Mouse (Mus musculus) embryonic facial prominence, embryonic 14.5 days (tissue): ENCODE results near the gene C3. TPM values are rescaled to one million over a fixed set of nuclear protein-coding genes. Genes with fewer than 3 reads are reported as not detected.

Experiments
- ATAC-seq: fragments of 200-750 bp; cut with Nextera tagmentation; 2 replicates; pipeline ENCODE4 v1.8.0; 2017; ENCODE audit warnings: low read depth, moderate number of reproducible peaks, moderate TSS enrichment
- DNase-seq: peaks from one replicate; pipeline ENCODE4 v3.0.0-alpha.2; 2015; ENCODE audit warnings: low spot score
- H3K27ac ChIP-seq: fragments of 300-500 bp; sonication (generic); replicated peaks from 2 replicates; pipeline ENCODE4 v1.5.1; 2014; ENCODE audit warnings: low read depth, mild to moderate bottlenecking, low read length, moderate library complexity
- H3K27me3 ChIP-seq: fragments of 300-500 bp; sonication (generic); replicated peaks from 2 replicates; pipeline ENCODE4 v1.6.1; 2014; ENCODE audit warnings: low read length; ENCODE audit not compliant: control insufficient read depth, insufficient read depth
- H3K36me3 ChIP-seq: fragments of 300-500 bp; sonication (generic); 2 replicates; pipeline ENCODE4 v1.6.1; 2014; ENCODE audit warnings: low read length, mixed read lengths; ENCODE audit not compliant: control insufficient read depth, insufficient read depth
- H3K4me1 ChIP-seq: fragments of 300-500 bp; sonication (generic); 2 replicates; pipeline ENCODE4 v1.6.1; 2014; ENCODE audit warnings: antibody characterized with exemption, low read length; ENCODE audit not compliant: control insufficient read depth, insufficient read depth
- H3K4me2 ChIP-seq: fragments of 300-500 bp; sonication (generic); 2 replicates; pipeline ENCODE4 v1.6.1; 2014; ENCODE audit warnings: low read depth, mild to moderate bottlenecking, low read length, moderate library complexity, mixed read lengths
- H3K4me3 ChIP-seq: fragments of 300-500 bp; sonication (generic); 2 replicates; pipeline ENCODE4 v1.5.1; 2014; ENCODE audit warnings: low read depth, mild to moderate bottlenecking, low read length
- H3K9ac ChIP-seq: fragments of 300-500 bp; sonication (generic); 2 replicates; pipeline ENCODE4 v1.6.1; 2014; ENCODE audit warnings: low read depth, mild to moderate bottlenecking, low read length, moderate library complexity, mixed read lengths
- H3K9me3 ChIP-seq: fragments of 300-500 bp; sonication (generic); 2 replicates; pipeline ENCODE4 v1.6.1; 2016; ENCODE audit warnings: low read length; ENCODE audit not compliant: control insufficient read depth
- WGBS: fragments of 180-500 bp; shearing (Covaris S2); extraction: QIAGEN DNeasy Blood & Tissue Kit; methylation state at CpG from one replicate; pipeline ENCODE4 v1.1.7; 2014; 5-methylcytosine and 5-hydroxymethylcytosine counted together
- polyA plus RNA-seq: library from polyadenylated mRNA; unstranded; fragments of >200 nt; fragmentation: Nextera tagmentation; extraction: Ambion mirVana; gene quantifications from 2 replicates; pipeline ENCODE4 v1.2.1, GENCODE M21; 2014

C3 gene
- polyA plus RNA-seq, 1 experiment from 2014 or later: 4.6 TPM

DNA sequence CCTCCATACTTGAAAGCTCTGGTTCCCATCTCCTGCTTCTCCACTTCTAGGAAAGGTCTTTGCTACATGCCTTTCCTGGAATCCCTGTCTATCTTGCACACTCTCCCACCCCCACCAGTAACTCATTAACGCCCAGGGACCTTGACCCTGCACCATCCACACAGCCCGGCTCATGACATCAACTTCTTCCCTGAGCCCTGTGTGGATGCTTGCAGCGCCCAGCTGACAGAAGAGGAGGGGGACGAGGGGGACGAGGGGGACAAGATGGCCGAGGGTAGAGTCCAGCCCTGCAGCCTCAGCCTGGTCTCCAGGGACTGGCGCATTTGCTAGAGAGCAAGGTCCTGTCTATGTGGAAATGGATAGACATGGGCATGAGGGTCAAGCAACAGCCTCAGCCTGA lies 5.1 kb upstream of the C3 start:
- no peak overlapping the region for H3K9ac ChIP-seq
- no peaks in the 10 kb centered on the region for H3K9me3 ChIP-seq
- WGBS: 52% methylated on average over 7 of the region's 7 CpGs
- no peak overlapping the region for H3K4me3 ChIP-seq
- DNase-seq (no peak), ATAC-seq (no peak)
- no peaks in the 10 kb centered on the region for H3K4me1 ChIP-seq
- H3K27ac ChIP-seq: no peak overlapping the region
- H3K4me2 ChIP-seq: no peak overlapping the region
- H3K36me3 ChIP-seq: peaks cover 33% of the 10 kb centered on the region; the same call in 1 of the 2 replicates
- no peaks in the 10 kb centered on the region for H3K27me3 ChIP-seq

DNA sequence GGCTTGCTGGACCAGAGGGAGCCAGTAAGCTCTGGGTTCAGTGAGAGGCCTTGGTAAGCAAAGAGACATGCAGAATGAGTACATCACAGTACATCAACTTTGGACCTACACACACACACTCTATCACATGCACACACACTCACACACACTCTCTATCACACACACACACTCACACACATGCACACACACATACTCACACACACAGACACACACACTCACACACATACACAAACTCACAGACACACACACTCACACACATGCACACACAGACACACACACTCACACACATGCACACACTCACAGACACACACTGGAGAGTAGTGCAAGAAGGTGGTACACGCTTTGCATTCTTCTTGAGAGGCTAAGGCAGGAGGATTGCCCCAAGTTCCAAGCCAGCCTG lies 4.3 kb upstream of the C3 start:
- no peak overlapping the region for H3K9ac ChIP-seq

DNA sequence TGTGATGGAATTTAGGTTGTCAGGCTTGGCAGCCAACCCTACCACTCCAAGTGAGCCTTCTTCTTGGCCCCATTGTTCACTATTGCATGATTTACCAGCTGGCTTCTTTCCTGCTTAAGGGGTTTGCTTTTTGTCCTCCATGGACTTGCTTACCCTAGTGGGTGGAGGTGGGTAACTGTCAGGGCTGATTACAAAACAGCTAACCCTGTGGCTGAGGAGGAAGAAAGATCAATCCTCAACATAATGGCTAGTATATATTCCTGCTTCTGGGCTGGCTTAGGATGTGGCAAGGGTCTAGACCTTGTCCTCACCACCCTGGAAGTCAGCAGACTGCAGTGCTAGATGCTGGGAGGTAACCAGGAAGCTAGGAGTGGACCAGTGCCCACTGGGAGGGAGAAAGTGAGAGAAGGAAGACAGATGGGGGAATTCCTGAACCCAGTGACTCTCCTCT lies 3.4 kb upstream of the C3 start:
- DNase-seq (no peak), ATAC-seq (no peak)
- Histone ChIP-seq H3K9me3 (no peaks in the 10 kb centered on the region), H3K4me2 (no peak overlapping the region), H3K9ac (no peak overlapping the region), H3K36me3 (peaks cover 16% of the 10 kb centered on the region; the same call in 1 of the 2 replicates), H3K4me3 (no peak overlapping the region), H3K4me1 (no peaks in the 10 kb centered on the region), H3K27me3 (no peaks in the 10 kb centered on the region), H3K27ac (no peak overlapping the region)

More for the DNA sequence above, 4.3 kb upstream of the C3 start:
- H3K4me1 ChIP-seq: no peaks in the 10 kb centered on the region
- no peak for DNase-seq
- WGBS: 82% methylated on average over 1 of the region's 1 CpGs
- H3K27me3 ChIP-seq: no peaks in the 10 kb centered on the region
- no peak for ATAC-seq
- no peaks in the 10 kb centered on the region for H3K9me3 ChIP-seq
- H3K27ac ChIP-seq: no peak overlapping the region
- H3K4me3 ChIP-seq: no peak overlapping the region
- H3K4me2 ChIP-seq: no peak overlapping the region
- peaks cover 25% of the 10 kb centered on the region; the same call in 1 of the 2 replicates for H3K36me3 ChIP-seq

DNA sequence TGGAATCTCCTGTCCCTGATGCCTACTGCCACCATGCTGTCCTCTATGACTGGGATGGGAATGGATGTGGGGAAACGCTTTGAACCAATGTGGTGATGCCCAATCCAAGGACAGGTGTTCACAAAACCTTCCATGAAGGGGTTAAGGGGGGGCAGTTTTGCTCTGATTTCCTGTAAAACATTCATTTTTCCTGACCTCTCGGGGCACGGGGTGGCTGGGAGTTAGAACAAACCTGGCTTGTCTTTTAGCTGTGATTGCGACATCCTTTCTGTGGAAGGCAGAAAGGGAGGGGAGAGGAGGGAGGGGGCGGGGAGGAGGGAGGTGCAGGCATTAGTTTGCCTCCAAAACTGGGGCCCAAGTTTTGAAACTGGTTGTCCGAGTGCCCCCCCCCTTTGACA lies 2.8 kb upstream of the C3 start:
- no peaks in the 10 kb centered on the region for H3K9me3 ChIP-seq
- H3K36me3 ChIP-seq: peaks cover 10% of the 10 kb centered on the region; the same call in 1 of the 2 replicates
- H3K9ac ChIP-seq: no peak overlapping the region
- no peaks in the 10 kb centered on the region for H3K4me1 ChIP-seq
- WGBS: 44% methylated on average over 6 of the region's 6 CpGs
- H3K4me2 ChIP-seq: no peak overlapping the region
- no peak for DNase-seq
- no peaks in the 10 kb centered on the region for H3K27me3 ChIP-seq
- no peak for ATAC-seq
- H3K27ac ChIP-seq: no peak overlapping the region
- H3K4me3 ChIP-seq: no peak overlapping the region

DNA sequence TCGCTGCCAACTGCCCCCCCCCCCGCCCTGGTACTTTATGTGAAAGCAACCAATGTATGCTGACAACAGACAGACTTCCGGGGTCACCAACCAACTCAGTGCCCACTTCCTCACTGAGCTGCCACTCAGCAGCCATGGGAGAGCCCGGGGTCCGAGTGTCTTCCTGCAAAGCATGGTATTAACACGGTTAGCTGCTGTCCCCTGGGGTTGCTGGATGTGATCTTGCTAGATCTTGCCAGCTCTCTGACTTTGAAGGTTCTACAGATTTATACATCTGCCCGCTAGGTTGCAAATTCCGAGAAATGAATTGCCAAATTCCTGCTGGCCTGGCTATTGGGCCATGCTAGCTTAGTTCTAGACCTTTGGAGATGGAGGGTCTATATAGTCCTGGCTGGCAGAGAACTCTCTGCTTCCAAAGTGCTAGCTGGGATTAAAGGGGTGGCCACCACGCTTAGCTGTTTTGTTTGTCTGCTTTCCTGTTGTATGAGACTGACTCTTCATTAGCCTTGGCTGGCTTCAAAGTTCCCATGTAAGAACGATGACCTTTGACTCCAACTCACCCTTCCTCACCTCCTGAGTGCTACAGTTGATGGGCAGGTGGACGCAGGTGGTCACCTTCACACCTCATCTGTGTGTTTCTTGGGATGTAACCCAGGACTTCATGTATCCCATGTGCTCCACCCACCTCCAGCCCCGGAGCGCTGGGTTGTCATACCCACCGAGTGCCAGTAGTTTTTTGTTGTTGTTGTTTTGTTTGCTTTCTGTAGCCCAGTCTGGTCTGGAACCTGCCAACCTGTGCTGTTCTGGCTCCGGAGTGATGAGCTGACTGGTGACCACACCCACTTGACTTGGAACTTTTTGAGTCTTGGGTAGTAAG lies 2.2 kb upstream of the C3 start:
- DNase-seq (no peak), ATAC-seq (no peak)
- Histone ChIP-seq H3K9me3 (no peaks in the 10 kb centered on the region), H3K27me3 (no peaks in the 10 kb centered on the region), H3K4me3 (no peak overlapping the region), H3K9ac (no peak overlapping the region), H3K36me3 (peaks cover 4% of the 10 kb centered on the region; the same call in 1 of the 2 replicates), H3K4me1 (no peaks in the 10 kb centered on the region), H3K4me2 (no peak overlapping the region), H3K27ac (no peak overlapping the region)
- WGBS: 74% methylated on average over 14 of the region's 15 CpGs

DNA sequence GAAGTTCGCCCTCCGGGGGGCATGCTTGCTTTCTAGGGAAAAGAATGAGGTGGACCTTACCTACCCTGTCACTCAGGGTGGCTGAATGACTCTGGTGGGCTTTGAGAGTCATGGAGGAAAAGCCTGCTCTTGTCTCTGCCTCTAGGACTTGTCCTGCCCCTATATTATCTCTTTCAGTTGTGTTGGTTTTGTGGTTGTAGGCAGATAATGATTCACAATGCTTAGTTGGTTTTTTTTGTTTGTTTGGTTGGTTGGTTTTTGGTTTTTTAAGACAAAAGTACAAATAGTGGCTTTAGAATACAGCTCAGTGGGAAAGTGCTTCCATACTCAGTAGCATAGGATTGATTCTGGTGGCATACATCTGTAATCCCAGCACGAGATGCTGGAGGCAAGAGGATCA lies 937 bp upstream of the C3 start:
- Histone ChIP-seq H3K36me3 (no peaks in the 10 kb centered on the region), H3K4me2 (no peak overlapping the region), H3K27ac (no peak overlapping the region), H3K9ac (no peak overlapping the region), H3K9me3 (no peaks in the 10 kb centered on the region), H3K4me1 (no peaks in the 10 kb centered on the region), H3K27me3 (peaks cover 5% of the 10 kb centered on the region; the same call in 1 of the 2 replicates), H3K4me3 (no peak overlapping the region)
- DNase-seq: no peak
- WGBS: 65% methylated on average over 3 of the region's 3 CpGs
- ATAC-seq: no peak

DNA sequence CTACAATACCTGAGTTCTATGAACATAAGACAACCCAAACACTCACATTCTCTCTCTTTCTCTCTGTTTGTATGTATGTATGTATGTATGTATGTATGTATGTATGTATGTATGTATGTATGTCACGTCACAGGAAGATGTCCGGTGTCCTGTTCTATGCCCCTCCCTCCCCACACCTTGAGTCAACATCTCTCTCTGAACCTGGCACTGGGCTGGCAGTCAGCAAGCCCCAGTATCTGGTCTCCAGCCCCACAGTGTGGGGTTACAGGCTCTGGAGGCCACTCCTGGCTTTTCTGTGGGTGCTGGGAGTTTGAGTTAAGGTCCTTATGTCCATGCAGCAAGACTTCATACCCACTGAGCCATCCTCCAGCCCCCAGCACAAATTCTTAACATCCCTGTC lies 468 bp downstream of the C3 start:
- H3K36me3 ChIP-seq: no peaks in the 10 kb centered on the region
- no peaks in the 10 kb centered on the region for H3K9me3 ChIP-seq
- DNase-seq: no peak
- H3K4me3 ChIP-seq: no peak overlapping the region
- H3K4me2 ChIP-seq: no peak overlapping the region
- ATAC-seq: no peak
- no peak overlapping the region for H3K27ac ChIP-seq
- H3K27me3 ChIP-seq: peaks cover 5% of the 10 kb centered on the region; the same call in 1 of the 2 replicates
- WGBS: 88% methylated on average over 2 of the region's 2 CpGs
- no peaks in the 10 kb centered on the region for H3K4me1 ChIP-seq
- no peak overlapping the region for H3K9ac ChIP-seq

DNA sequence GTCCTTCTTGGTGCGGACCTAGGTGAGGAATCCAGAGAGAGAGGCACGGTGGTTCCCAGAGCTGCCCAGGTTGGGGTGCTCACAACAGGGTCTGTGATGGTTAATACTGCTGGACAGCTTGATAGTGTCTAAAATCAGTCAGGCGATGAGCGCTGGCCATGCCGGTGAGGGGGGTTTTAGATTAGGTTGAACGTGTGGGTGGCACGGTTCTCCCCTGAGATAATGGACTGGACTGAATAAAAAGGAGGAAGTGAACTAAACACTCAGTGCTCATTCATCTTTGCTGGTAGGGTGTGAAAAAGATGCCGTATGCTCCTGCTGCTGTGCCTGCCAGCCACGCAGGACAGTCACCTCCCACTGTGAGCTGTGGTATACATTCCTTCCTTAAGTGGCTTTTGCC lies 4.6 kb downstream of the C3 start:
- 77% methylated on average over 9 of the region's 9 CpGs for WGBS
- H3K9ac ChIP-seq: no peak overlapping the region
- no peaks in the 10 kb centered on the region for H3K9me3 ChIP-seq
- H3K36me3 ChIP-seq: no peaks in the 10 kb centered on the region
- H3K27ac ChIP-seq: no peak overlapping the region
- no peaks in the 10 kb centered on the region for H3K4me1 ChIP-seq
- no peak for ATAC-seq
- no peak for DNase-seq
- no peak overlapping the region for H3K4me3 ChIP-seq
- no peak overlapping the region for H3K4me2 ChIP-seq
- H3K27me3 ChIP-seq: peaks cover 5% of the 10 kb centered on the region; the same call in 1 of the 2 replicates

DNA sequence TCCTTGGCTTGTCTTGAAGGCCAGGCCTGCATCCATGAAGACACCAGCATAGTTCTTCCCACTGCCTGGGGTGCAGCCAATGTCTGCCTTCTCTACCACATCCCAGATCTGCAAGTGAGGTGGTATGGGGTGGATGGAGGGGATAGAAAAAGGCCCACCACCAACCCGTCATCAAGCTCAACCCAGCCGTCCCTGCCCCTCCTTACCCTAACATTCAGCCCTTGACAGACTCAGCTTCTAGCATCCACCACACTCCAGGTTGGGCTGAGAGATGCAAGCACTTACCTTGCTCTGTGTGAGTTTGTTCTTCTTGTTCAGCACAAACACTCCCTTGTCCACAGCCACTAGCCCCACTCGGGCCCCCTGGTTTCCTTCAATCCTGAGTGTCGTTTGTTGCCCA lies 6.0 kb downstream of the C3 start:
- DNase-seq (no peak), ATAC-seq (no peak)
- peaks cover 5% of the 10 kb centered on the region; the same call in 1 of the 2 replicates for H3K27me3 ChIP-seq
- H3K4me3 ChIP-seq: no peak overlapping the region
- H3K9me3 ChIP-seq: no peaks in the 10 kb centered on the region
- 74% methylated on average over 4 of the region's 4 CpGs for WGBS
- H3K4me1 ChIP-seq: no peaks in the 10 kb centered on the region
- no peak overlapping the region for H3K27ac ChIP-seq
- H3K9ac ChIP-seq: no peak overlapping the region
- H3K36me3 ChIP-seq: no peaks in the 10 kb centered on the region
- no peak overlapping the region for H3K4me2 ChIP-seq
